Mouse (Mus musculus): ENCODE results near the gene Drc1. TPM values are rescaled to one million over a fixed set of nuclear protein-coding genes. Genes with fewer than 3 reads are reported as not detected.
A peak's percentile ranks its signal among the peaks of the same experiment; 100 is the strongest.

The Drc1 gene
- total RNA-seq, 2 experiments from 2014 or later = 0.32 TPM; not detected in 1

DNA sequence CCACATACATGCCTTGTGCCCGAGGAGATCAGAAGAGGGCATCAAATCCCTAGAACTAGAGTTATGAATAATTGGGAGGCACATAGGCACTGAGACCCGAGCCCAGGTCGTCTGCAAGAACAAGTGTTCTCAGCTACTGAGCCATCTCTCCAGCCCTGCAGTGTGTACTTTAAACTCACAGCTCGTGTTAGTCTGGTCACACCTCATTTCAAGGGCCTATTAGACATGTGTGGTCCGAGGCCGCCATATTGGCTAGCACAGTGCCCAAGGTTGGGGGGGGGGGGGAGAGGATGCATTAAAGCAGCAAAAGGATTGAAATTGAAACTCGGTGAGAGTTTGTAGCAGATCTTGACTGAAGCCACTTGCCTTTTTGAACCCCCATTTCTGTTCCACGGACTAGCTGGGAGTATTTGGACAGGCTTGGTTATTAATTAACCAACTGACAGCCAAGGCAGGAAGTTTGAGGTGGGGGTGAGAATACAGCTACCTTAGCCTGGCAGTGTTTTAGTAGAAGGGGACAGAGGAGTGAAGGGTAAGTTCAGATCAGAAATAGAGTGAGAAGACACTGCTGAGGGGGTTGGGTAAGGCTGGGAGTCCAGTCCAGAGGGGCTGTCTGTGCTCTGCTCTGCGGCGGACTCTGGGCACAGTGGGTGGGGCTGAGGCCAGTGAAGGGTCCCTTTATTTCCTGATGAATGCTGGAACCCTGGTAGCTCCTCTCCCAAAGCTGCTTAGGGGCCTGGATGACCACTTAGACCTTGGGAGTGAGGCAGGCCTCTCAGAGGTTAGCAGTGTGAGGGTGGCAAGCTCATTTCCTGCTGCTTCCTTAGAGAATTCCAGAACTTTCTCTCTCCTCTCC lies 5.0 kb downstream of the Drc1 start:
- no peak for ATAC-seq (replicated peaks; ENCODE audit: poor library complexity)

- peak; percentile 55 for ATAC-seq (replicated peaks; ENCODE audit: poor library complexity)
These were observed 6.1 kb downstream of the Drc1 start for GRCm38 (mm10) chr5:30287106-30287882.

- no peak for ATAC-seq (replicated peaks; ENCODE audit: poor library complexity)
These were observed 59.6 kb downstream of the Drc1 start for GRCm38 (mm10) chr5:30340815-30341214.

DNA sequence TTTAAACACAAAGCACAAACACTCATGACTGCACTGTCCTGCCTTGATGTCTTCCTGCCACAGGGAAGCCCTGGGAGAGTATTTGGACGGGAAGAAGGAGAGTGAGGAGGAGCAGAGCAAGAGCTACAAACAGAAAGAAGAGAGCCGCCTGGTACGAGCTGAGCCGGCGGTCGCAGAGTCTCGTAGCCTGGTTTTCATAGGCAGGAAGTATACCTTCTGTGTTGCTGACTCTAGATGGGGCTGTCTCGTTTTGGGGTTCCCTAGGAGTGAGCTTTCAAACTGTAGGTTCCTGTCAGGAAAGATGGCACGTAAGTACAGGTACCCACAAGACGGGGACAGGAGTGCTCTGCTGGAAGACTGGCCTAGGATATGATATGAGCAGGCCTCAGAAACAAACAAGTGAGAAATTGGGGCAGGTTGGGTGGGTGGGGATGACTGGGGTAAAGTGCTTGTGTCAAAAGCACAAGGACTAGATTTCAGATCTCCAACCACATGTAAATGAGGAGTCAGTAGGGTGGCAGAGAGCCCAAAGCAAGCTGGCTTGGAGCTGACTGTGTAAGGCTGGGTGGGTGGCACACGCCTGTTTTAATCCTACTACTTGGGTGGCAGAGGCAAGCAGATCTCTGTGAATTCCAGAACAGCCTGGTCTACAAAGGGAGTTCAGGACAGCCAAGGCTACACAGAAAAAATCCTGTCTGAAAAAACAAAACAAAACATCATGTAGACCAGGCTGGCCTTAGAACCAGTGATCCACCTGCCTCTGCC lies 60.6 kb downstream of the Drc1 start:
- ATAC-seq (replicated peaks; ENCODE audit: poor library complexity) = no peak

DNA sequence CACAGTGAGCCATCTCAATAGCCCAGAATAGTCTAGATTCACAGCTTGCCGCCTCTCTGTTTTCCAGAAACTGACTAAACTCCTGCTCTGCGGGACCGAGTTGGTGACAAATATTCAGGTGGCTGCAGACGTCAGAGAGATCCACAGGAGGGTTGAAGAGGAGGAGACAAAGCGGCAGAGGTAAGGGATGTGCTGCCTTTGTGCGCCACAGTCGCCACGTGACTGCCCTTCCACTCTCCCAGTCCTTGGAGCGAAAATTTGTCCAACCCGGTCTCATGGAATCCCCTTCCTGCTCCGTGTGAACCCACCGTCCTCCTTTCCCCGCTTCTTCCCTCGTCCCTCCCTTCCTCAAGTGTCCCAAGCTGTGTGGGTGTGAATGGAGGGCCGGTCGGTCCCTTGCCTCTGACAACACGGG lies 61.4 kb downstream of the Drc1 start:
- ATAC-seq (replicated peaks; ENCODE audit: poor library complexity) = no peak

GRCm38 (mm10) chr5:30343107-30343506 lies 61.9 kb downstream of the Drc1 start:
- ATAC-seq (replicated peaks; ENCODE audit: poor library complexity) = peak; percentile 90

DNA sequence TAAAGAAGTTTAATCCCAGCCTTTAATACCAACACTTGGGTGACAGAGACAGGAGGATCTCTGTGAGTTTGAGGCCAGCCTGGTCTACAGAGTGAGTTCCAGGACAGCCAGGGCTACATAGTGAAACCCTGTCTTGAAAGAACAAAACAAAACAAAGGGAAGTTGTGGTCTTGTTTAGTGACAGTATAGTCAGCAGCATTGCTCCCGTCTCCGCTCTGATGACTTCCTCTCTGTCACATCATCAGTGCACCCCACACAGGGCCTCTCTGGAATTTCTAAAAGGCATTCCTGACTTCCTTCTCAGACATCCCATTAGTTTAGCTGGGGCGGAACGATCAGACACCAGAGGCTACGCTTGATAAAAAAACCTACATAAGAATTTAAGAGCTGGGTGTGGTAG lies 62.7 kb downstream of the Drc1 start:
- ATAC-seq (replicated peaks; ENCODE audit: poor library complexity) = peak; percentile 54

GRCm38 (mm10) chr5:30353605-30354004 lies 72.4 kb downstream of the Drc1 start:
- ATAC-seq (replicated peaks; ENCODE audit: poor library complexity) = no peak

DNA sequence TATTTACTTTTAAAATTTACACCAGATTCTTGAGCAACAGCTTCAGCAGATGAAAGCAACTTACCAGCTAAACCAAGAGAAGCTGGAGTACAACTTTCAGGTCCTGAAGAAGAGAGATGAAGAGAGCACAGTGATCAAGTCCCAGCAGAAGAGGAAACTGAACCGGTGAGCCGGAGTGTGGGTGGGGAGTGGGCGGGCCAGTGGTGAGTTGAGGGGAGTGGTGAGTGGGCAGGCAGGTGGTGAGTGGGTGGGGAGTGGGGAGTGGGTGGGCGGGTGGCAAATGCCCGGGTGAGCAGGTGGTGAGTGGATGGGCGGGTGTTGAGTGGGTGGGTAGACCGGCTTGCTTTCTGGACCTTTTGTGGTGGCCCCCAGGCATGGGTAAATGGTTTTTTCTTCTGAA lies 73.9 kb downstream of the Drc1 start:
- ATAC-seq (replicated peaks; ENCODE audit: poor library complexity) = no peak

DNA sequence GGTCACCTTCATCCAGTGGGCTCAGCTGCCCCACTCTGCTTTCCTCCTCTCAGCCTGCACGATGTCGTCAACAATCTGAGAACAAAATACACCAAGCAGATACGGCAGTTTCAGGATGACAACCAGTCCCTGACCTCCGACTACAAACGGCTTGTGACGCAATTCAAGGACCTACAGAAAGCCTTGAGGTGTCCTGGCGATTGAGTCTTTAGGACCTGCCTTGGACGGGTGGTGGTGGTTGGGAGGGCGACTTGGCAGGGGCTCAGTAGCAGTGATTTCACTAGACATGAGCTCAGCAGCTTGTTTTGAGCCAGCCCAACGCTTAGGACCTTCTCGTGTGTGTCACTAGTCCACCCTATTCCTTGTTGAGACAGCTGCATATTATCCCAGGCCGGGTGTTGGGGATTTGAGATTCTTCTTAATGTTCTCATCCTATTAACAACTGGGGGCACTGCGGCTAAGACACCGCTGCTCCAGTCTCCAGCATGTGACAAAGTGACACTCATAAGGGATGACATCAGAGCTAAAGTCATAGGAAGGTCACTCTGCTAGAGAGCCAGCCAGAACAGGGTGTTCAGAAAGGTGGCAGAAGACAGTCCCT lies 74.5 kb downstream of the Drc1 start:
- no peak for ATAC-seq (replicated peaks; ENCODE audit: poor library complexity)

GRCm38 (mm10) chr5:30356647-30357046 lies 75.5 kb downstream of the Drc1 start:
- no peak for ATAC-seq (replicated peaks; ENCODE audit: poor library complexity)

DNA sequence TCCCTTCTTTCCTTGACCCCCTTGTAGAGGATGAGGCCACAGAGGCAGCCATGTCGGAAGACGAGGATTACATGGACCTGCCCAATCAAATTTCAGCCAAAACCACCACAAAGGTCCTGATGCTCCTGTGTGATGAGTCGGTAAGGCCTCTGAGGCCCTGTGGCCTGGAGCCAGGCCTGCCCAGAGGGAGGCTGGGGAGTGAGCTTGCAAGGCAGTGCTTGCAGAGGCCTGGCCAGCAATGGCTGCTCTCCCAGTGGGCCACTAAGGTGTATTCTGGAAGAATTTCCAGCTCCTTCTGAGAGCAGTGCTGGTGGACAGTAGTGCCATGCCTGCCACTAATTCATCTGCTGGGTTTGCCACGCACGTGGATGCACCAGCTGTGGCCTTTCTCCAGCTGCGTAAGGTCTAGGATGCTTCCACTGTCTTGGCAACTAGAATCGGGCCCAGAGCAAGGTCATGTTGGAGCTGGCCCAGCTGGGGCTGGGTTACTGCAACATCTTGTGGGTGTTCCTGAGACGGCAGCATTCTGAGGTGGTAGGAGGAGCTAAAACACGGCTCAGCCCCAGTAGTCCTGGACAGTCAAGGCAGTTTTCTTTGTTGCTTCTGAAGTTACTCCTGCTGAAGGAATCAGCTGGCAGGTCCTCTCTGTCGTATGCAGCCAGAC lies 77.4 kb downstream of the Drc1 start:
- no peak for ATAC-seq (replicated peaks; ENCODE audit: poor library complexity)

DNA sequence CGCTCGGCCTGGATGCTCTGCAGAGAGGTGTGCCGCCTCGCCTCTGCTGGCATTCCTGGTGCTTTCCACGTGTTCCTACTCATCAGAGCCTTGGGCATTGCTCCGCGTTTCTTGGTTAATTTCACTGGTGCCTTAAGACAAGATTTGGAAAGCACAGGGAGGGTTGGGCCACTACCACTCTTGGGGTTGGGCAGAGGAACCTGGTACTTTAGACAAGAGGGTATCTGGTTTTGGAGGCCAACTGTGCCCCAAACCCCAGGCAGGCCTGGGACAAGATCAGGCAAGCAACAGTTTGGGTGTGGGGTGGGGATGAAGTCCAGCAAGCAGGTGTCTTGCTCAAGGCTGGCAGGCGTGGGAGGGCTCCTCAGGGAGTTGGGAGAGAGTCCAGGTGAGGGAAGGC lies 86.2 kb downstream of the Drc1 start:
- no peak for ATAC-seq (replicated peaks; ENCODE audit: poor library complexity)

DNA sequence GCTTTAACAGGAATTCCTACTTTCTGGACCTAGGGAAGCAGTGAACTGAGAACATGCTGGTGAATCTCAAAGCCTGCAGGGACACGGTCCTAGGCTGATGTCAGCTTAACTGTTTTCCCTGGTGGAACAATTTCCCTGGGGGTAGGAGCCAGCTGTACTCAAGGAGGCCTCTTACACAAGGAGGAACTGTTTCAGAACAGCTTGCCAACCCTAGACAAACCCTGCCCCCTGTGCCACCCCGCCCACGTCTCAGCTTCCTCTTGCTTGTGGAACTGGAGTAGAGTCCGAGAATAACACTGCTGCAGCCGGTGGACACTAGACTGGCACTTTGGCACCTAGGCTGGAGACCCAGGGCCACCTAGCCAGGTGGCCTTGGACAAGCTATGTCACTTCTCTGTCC lies 88.2 kb downstream of the Drc1 start:
- peak; percentile 92 for ATAC-seq (replicated peaks; ENCODE audit: poor library complexity)

GRCm38 (mm10) chr5:30382876-30383275 lies 101.7 kb downstream of the Drc1 start:
- no peak for ATAC-seq (replicated peaks; ENCODE audit: poor library complexity)

GRCm38 (mm10) chr5:30387726-30388125 lies 106.5 kb downstream of the Drc1 start:
- ATAC-seq (replicated peaks; ENCODE audit: poor library complexity) = no peak

DNA sequence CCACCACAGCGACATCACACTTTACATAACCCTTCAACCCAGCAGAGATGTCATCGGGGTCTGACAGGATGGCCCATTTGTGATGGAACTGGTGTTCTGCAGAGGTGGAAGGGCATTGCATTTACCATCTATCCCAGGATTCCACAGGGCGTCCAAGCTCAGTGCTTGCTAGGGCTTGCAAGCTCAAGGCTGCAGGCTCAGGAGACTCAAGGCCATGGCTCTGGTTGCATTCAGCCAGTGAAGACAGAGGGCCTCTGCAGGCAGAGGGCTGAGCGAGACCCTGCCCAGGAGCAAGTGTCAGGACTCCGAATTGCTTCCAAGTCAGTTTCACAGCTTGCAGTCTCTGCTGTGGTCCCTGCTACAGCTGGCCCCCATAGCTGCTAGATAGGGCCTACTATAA lies 108.6 kb downstream of the Drc1 start:
- no peak for ATAC-seq (replicated peaks; ENCODE audit: poor library complexity)

DNA sequence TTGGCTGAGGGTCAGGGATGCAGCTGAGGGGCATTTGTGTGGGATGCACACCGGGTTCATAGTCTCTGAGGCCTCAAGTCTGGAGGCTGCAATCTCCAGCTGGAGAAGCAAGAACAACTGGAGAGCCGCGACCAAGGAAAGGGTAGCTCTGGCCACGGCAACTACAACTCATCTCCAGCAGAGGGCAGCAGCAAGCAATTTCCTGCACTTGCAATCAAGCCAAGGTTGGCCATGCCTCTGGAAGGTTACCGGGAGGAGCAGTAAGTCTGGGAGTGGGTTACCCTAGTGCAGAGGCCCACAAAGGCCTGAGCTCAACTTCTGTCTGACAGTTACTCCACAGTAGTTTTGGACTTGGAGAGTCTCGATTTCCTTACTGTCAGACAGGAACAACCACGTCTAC lies 110.3 kb downstream of the Drc1 start:
- ATAC-seq (replicated peaks; ENCODE audit: poor library complexity) = peak; percentile 76

- no peak for ATAC-seq (replicated peaks; ENCODE audit: poor library complexity)
These were observed 119.3 kb downstream of the Drc1 start for GRCm38 (mm10) chr5:30400521-30400920.

DNA sequence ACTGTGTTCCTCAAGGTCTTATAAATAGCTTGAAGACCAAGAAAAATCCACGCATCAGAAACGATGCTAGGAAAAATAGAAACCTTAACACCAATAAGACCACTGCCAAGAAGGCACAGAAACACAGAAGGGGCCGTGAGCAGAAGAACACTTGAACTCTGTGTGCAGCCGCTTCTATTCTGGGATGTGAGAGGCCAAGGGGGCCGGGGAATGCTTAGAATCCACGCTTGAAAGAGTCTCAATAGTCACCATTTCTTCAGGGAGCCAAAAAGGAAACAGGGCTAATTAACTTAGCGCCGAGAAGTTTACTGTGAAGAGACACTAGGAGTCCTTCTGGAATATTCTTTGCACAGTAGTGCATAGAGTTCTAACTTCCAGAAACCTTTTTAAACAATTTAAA lies 120.0 kb downstream of the Drc1 start:
- no peak for ATAC-seq (replicated peaks; ENCODE audit: poor library complexity)

Measured in megakaryocyte progenitor cell, adult 5-6 weeks (primary cell).